Mouse (Mus musculus): ENCODE data around the gene Cyp26c1. TPM values are rescaled to one million over a fixed set of nuclear protein-coding genes. Genes with fewer than 3 reads are reported as not detected.

The Cyp26c1 gene
- total RNA-seq, 4 experiments from 2014 or later = not detected

DNA sequence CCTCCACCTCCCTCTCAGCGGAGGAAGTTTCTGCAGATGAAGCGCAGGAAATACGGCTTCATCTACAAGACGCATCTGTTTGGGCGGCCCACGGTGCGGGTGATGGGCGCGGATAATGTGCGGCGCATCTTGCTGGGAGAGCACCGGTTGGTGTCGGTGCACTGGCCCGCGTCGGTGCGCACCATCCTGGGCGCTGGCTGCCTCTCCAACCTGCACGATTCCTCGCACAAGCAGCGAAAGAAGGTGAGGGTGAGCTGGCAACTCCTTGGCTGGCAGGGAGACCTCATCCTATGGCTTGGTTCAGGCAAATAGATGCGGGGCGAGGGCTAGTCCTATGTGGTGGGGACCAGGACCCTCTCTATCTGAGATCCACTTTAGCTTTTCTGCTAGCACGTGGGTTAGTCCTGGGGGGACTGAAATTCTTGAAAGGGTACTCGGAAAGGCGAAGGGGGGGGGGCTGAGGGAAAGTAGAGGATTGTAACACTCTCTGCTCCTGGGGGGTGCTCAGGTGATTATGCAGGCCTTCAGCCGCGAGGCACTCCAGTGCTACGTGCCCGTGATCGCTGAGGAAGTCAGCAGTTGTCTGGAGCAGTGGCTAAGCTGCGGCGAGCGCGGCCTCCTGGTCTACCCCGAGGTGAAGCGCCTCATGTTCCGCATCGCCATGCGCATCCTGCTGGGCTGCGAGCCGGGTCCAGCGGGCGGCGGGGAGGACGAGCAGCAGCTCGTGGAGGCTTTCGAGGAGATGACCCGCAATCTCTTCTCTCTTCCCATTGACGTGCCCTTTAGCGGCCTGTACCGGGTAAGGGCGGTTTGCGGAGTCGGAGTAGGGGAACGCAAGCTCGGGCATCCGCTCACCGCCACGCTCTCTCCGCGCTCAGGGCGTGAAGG lies 13.1 kb downstream of the Cyp26c1 start:
- no peak for DNase-seq (ENCODE audit: low spot score)

- no peak for DNase-seq (ENCODE audit: low spot score)
These were observed 14.3 kb downstream of the Cyp26c1 start for GRCm38 (mm10) chr19:37699711-37700110.

GRCm38 (mm10) chr19:37702377-37703076 lies 17.1 kb downstream of the Cyp26c1 start:
- no peak for DNase-seq (ENCODE audit: low spot score)

- DNase-seq (ENCODE audit: low spot score) = peak; percentile 59
These were observed 18.6 kb downstream of the Cyp26c1 start for GRCm38 (mm10) chr19:37703902-37704509.

- DNase-seq (ENCODE audit: low spot score) = no peak
These were observed 20.3 kb downstream of the Cyp26c1 start for GRCm38 (mm10) chr19:37705722-37706121.

DNA sequence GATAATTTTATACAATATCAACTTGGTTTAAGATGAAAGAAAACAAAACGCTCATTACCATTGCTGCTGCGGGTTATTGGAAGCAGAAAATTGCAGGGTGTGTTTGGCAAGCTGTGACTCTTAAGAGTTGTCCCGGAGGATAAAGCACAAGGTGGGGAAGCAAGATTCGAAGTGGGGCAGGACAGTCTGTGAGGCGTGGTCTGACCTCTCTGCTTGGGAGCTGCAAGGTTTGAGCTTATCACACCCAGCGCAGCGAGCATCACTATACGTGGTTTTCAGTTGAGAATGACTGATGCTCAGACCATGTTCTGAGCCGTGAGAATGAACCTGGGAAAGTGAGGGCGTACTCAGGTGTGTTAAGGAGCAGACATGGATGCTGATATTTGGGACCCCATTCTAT lies 29.3 kb downstream of the Cyp26c1 start:
- DNase-seq (ENCODE audit: low spot score) = no peak

GRCm38 (mm10) chr19:37715980-37716379 lies 30.6 kb downstream of the Cyp26c1 start:
- no peak for DNase-seq (ENCODE audit: low spot score)

DNA sequence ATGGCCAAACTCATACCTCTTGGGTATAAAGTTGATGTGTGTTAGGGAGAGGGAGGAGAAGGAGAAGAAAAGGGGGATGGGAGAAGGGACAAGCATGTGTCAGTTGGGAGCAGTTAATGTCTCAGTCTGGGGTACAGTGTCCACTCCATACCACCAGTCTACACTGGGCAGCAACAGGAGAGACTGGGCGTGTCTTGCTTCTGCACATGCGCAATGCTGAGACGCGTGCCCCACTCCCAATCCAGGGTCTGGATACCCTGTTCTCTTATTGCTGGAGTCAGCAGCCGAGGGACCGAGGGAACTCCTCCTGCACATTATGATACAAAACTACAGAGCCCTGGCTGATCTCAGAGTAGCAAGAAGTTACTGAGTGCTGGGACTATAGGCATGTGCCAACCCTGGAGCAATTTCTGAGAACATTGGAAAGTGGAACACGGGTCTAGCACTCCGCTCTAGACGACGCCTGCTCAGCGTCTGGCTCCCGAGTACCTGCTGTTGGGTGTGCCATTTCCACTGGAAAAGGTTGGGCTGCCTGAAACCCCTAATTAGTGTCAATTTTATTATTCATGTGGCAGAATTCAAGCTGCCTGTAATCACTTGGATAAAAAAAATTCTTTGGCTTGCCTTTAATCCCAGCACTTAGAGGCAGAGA lies 31.3 kb downstream of the Cyp26c1 start:
- no peak for DNase-seq (ENCODE audit: low spot score)

GRCm38 (mm10) chr19:37719166-37719565 lies 33.8 kb downstream of the Cyp26c1 start:
- no peak for DNase-seq (ENCODE audit: low spot score)

DNA sequence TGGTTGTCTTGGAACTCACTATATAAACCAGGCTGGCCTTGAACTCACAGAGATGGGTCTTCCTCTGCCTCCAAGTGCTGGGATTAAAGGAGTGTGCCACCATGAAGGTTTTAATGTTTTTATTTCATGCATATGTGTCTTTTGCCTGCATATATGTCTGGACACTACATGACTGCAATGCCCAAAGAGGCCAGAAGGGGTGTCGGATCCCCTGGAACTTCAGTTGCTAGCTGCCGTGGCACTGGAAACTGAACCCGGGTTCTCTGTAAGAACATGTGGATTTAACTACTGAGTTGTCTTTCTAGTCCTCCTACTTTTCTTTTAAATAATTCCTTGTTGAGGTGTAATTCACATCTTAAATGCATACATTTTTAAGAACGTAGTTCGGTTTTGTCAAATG lies 39.2 kb downstream of the Cyp26c1 start:
- DNase-seq (ENCODE audit: low spot score) = no peak

GRCm38 (mm10) chr19:37726585-37726984 lies 41.2 kb downstream of the Cyp26c1 start:
- DNase-seq (ENCODE audit: low spot score) = no peak

- DNase-seq (ENCODE audit: low spot score) = no peak
These were observed 42.0 kb downstream of the Cyp26c1 start for GRCm38 (mm10) chr19:37727366-37727765.

- DNase-seq (ENCODE audit: low spot score) = no peak
These were observed 50.0 kb downstream of the Cyp26c1 start for GRCm38 (mm10) chr19:37735426-37735825.

DNA sequence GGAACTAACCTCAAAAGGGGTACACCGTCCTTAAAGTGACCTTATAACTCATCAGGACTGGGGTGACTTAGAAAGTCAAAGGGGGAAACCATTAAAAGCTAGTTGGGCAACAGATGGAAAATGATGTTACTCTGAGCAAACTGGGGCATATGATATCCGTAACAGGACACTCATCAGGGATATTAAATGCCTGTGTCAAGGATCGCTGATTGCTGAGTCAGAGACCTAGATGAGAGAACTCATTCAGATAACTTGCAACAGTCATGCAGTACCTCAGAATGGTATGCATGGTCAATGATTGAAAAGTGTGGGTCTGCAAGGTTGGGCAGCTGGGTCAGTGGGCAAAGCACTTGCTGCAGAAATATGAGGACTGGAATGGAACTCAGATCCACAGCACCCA lies 53.2 kb downstream of the Cyp26c1 start:
- no peak for DNase-seq (ENCODE audit: low spot score)

DNA sequence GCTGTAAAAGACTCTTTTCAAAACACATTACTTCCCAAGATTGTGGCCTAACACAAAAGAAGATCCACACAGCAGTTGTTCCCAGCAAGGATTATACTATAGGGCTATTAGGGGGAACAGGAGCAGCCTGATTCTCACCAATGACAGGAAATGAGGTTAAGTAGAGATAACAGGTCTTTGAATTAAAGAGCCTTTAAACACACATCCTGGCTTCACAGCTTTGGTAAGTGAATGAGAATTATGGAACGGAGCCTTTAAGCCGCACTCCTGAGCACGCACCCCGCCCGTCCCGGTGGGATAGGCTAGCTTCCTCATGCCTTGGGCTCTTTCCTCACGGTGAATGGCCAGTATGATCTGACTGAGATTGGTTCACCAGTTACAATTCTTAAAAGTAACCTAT lies 54.7 kb downstream of the Cyp26c1 start:
- DNase-seq (ENCODE audit: low spot score) = no peak

Other genes starting within 250 kb of the Cyp26c1 start
- 10 to 100 TPM; 30.2 to 36.9 (median 32.5) TPM for gene Exoc6, start 135.2 kb upstream of the Cyp26c1 start, total RNA-seq (2022)
- under 1 TPM in 2 of 4 experiments, not detected in 2; 0.14 to 0.25 TPM for gene Cyp26a1, start 12.2 kb downstream of the Cyp26c1 start, total RNA-seq (2022)

All from heart, adult 8-10 months (tissue).